Mouse (Mus musculus) intestine, postnatal 0 days (tissue): ENCODE measurements around the gene Smtnl1. TPM values are rescaled to one million over a fixed set of nuclear protein-coding genes. Genes with fewer than 3 reads are reported as not detected.
"Not testable (repeated sequence)": the region's sequence is repeated elsewhere in the genome, so short reads cannot be mapped to it uniquely, and the experiment has no call there.

Experiments used
- ATAC-seq: fragments of 200-750 bp; cut with Nextera tagmentation; 2 replicates; pipeline ENCODE4 v1.8.0; 2017; ENCODE audit warnings: mild to moderate bottlenecking, moderate TSS enrichment, moderate library complexity
- H3K27ac ChIP-seq: fragments of 300-500 bp; sonication (generic); 2 replicates; pipeline ENCODE4 v1.5.1; 2014; ENCODE audit warnings: mild to moderate bottlenecking, low read depth, low read length, moderate library complexity
- H3K27me3 ChIP-seq: fragments of 300-500 bp; sonication (generic); replicated peaks from 2 replicates; pipeline ENCODE4 v1.6.1; 2014; ENCODE audit warnings: low read length, mixed read lengths; ENCODE audit not compliant: control insufficient read depth, insufficient read depth
- H3K36me3 ChIP-seq: fragments of 300-500 bp; sonication (generic); 2 replicates; pipeline ENCODE4 v1.6.1; 2014; ENCODE audit warnings: mild to moderate bottlenecking, moderate library complexity; ENCODE audit not compliant: control insufficient read depth, insufficient read depth
- H3K4me1 ChIP-seq: fragments of 300-500 bp; sonication (generic); replicated peaks from 2 replicates; pipeline ENCODE4 v1.6.1; 2014; ENCODE audit warnings: antibody characterized with exemption, low read length, mixed read lengths; ENCODE audit not compliant: control insufficient read depth, insufficient read depth
- H3K4me2 ChIP-seq: fragments of 300-500 bp; sonication (generic); replicated peaks from 2 replicates; pipeline ENCODE4 v1.6.1; 2014; ENCODE audit warnings: low read depth, mild to moderate bottlenecking, moderate library complexity
- H3K4me3 ChIP-seq: fragments of 300-500 bp; sonication (generic); 2 replicates; pipeline ENCODE4 v1.5.1; 2014; ENCODE audit warnings: low read depth, low read length
- H3K9ac ChIP-seq: fragments of 300-500 bp; sonication (generic); 2 replicates; pipeline ENCODE4 v1.6.1; 2014; ENCODE audit warnings: mild to moderate bottlenecking, low read depth, low read length
- H3K9me3 ChIP-seq: fragments of 300-500 bp; sonication (generic); 2 replicates; pipeline ENCODE4 v1.6.1; 2016; ENCODE audit warnings: mixed run types; ENCODE audit not compliant: control insufficient read depth
- CTCF ChIP-seq: sonication (generic); IDR thresholded peaks from 2 replicates; pipeline ENCODE4 v1.5.1; 2016; ENCODE audit warnings: low read depth, mild to moderate bottlenecking, control low read depth, antibody characterized with exemption, moderate library complexity
- WGBS: fragments of 180-500 bp; shearing (Covaris S2); extraction: QIAGEN DNeasy Blood & Tissue Kit; methylation state at CpG from one replicate; pipeline ENCODE4 v1.1.7; 2014; 5-methylcytosine and 5-hydroxymethylcytosine counted together
- polyA plus RNA-seq: library from polyadenylated mRNA; unstranded; fragments of >200 nt; fragmentation: Nextera tagmentation; extraction: Ambion mirVana; gene quantifications from 2 replicates; pipeline ENCODE4 v1.2.1, GENCODE M21; 2015

The Smtnl1 gene
- polyA plus RNA-seq, 1 experiment from 2014 or later = 0.46 TPM

DNA sequence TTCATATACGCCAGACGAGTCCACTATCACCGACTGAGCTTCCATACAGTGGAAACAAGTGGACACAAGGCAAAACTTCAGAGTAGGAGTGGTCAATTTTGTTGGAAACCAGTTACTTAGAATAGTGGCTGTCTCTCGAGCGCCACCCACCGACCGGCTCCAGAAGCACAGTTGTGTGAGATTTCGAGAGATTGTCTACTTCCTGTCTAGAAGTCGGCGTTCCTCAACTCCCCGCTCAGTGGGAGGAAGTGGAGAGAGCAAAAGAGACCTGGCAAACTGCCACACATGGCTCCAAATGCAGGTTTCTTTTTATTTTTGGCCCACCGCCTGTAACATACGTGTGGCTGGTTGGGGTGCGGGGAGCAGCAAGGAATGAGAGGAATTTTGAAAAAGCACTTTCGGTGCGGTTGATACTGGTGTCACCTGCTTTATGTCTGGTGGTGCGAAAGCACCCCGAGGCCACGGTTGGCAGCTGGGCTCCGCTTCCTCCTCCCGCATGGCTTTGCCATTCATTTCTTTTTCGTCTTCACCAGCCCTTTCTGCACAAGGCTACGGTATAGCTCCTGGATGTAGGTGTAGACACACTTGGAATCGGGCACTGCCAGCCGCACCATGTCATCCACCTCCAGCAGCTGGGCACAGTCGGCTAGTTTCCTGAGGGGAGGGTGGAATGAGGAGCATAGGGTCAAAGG lies 11.4 kb downstream of the Smtnl1 start:
- Histone ChIP-seq H3K4me2 (peak overlapping the region; percentile 58), H3K4me1 (peaks cover 10% of the 10 kb centered on the region; the same call in 1 of the 2 replicates), H3K27me3 (no peaks in the 10 kb centered on the region), H3K9ac (no peak overlapping the region), H3K27ac (peak overlapping the region; percentile 58), H3K36me3 (peaks cover 11% of the 10 kb centered on the region; the same call in 1 of the 2 replicates), H3K4me3 (peak overlapping the region; percentile 27), H3K9me3 (no peaks in the 10 kb centered on the region)
- TF ChIP-seq CTCF = peak; percentile 89
- WGBS = 36% methylated on average over 26 of the region's 26 CpGs
- ATAC-seq = peak; percentile 65

DNA sequence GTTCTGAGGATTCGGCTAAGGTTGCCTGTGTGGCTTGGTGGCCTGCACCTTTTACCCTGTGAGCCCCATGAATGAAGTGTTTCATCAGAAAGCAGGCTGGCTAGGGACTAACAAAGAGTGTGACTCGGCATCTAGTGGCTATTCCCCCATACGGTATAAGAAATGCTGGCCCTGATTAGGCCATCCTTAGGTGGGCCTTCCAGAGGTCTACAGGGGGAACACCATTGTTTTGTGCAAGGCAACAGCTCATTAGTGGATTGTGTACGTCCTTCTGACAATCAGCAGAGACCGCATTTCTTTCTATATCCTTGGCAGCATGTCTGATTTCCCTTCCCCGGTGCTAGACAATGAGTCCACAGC lies 11.9 kb downstream of the Smtnl1 start:
- Histone ChIP-seq H3K4me1 (peaks cover 10% of the 10 kb centered on the region; the same call in 1 of the 2 replicates), H3K4me3 (no peak overlapping the region), H3K36me3 (peaks cover 15% of the 10 kb centered on the region; the same call in 1 of the 2 replicates), H3K27ac (peak overlapping the region; percentile 28; the same call in 1 of the 2 replicates), H3K9me3 (no peaks in the 10 kb centered on the region), H3K27me3 (no peaks in the 10 kb centered on the region), H3K4me2 (peak overlapping the region; percentile 58; the same call in 1 of the 2 replicates), H3K9ac (no peak overlapping the region)
- 83% methylated on average over 6 of the region's 6 CpGs for WGBS
- ATAC-seq = no peak
- TF ChIP-seq CTCF = no peak

DNA sequence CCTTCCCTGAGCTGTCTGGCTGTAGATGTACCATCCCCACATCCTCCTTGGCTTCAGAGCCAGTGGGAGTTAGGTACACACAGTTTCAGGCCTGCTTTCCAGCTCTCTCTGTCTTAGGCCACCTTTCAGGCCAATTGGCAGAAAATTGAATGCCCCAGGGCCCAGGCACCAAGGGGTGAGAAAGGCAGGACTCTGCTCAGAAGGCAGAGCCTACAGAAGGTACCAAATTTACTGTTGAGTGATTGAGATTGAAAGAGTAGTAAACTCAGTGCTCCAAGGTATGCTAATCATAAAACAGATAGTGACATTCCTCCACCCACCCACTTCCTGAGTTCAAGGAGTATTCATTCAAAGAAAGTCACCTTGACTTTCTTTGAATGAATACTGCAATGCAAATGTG lies 13.1 kb downstream of the Smtnl1 start:
- no peaks in the 10 kb centered on the region for H3K9me3 ChIP-seq
- no peak for ATAC-seq

DNA sequence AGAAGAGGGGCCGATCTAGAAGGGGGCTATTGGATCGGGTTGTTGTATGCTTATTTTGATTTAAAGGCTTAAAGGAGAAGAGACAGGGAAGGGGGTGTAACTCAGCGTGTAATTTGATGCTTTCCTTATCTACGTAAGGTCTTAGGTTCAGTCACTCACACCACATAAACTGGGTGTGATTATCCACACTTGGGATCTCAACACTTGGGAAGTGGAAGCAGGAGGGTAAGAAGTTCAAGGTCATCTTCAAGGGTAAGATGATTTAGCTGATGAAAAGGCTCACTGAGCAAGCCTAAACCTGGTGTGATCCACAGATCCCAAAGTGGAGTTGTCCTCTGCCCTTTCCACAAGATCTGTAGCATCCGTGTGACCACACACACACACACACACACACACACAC lies 15.9 kb downstream of the Smtnl1 start:
- no peak overlapping the region for H3K27ac ChIP-seq
- ATAC-seq = no peak
- H3K4me1 ChIP-seq = 0 out of 2 replicates have a peak, but pooled peaks cover 6% of the 10 kb centered on the region
- no peak overlapping the region for H3K4me3 ChIP-seq
- H3K27me3 ChIP-seq = no peaks in the 10 kb centered on the region
- H3K4me2 ChIP-seq = no peak overlapping the region
- H3K9ac ChIP-seq = no peak overlapping the region
- 61% methylated on average over 5 of the region's 5 CpGs for WGBS
- H3K9me3 ChIP-seq = no peaks in the 10 kb centered on the region
- no peak for TF ChIP-seq CTCF
- H3K36me3 ChIP-seq = peaks cover 30% of the 10 kb centered on the region; the same call in 1 of the 2 replicates

More for the DNA sequence above, 13.1 kb downstream of the Smtnl1 start:
- no peak for TF ChIP-seq CTCF
- Histone ChIP-seq H3K9ac (no peak overlapping the region), H3K4me3 (no peak overlapping the region), H3K36me3 (peaks cover 23% of the 10 kb centered on the region; the same call in 1 of the 2 replicates), H3K27ac (no peak overlapping the region), H3K27me3 (no peaks in the 10 kb centered on the region), H3K4me1 (peaks cover 10% of the 10 kb centered on the region; the same call in 1 of the 2 replicates), H3K4me2 (no peak overlapping the region)

DNA sequence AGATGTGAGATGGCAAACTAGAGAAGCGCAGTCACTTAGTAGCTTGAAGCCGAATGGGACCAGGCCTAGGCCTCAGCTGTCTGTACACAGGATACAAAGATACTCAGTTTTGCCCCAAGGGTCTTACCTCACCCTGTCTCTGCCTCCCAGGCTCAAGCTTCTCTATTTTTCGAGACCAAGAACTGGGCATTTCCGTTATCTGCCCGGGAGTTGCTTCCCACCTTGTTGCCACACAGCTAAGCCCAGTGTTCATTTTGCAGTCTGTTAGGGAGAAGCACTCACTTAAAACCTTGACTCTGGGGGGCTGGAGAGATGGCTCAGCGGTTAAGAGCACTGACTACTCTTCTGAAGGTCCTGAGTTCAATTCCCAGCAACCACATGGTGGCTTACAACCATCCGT lies 18.5 kb downstream of the Smtnl1 start:
- Histone ChIP-seq H3K9ac (no peak overlapping the region), H3K4me3 (no peak overlapping the region), H3K27ac (no peak overlapping the region), H3K4me2 (no peak overlapping the region), H3K27me3 (no peaks in the 10 kb centered on the region), H3K4me1 (no peaks in the 10 kb centered on the region), H3K36me3 (peaks cover 28% of the 10 kb centered on the region; the same call in 1 of the 2 replicates), H3K9me3 (no peaks in the 10 kb centered on the region)
- ATAC-seq = no peak
- TF ChIP-seq CTCF = no peak
- 92% methylated on average over 7 of the region's 7 CpGs for WGBS

DNA sequence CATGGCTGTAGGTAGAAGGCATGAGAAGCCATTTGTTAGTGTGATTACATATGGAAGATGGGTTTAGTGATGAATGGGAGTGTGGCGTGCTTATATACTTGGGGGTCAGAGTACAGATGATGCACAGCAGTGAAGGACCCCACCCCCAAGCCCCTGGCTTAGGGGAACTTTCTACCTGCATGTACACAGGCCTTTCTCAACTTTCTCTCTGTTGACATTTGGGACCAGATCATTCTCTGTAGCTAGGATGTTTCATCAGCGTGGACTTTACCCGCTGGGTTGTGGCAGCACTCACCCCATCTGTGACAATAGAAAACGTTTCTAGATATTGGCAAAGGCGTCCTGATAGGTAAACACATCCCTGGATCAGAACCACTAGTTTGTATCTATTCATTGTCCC lies 21.2 kb downstream of the Smtnl1 start:
- H3K4me2 ChIP-seq, H3K9me3 ChIP-seq, ATAC-seq, H3K27me3 ChIP-seq, H3K4me3 ChIP-seq, H3K27ac ChIP-seq, H3K9ac ChIP-seq, H3K4me1 ChIP-seq: not testable (repeated sequence)
- 64% methylated on average over 5 of the region's 5 CpGs for WGBS
- peaks cover 21% of the 10 kb centered on the region; the same call in 1 of the 2 replicates for H3K36me3 ChIP-seq
